Mouse (Mus musculus) layer of hippocampus, postnatal 25 days (tissue): ENCODE measurements around the gene Dip2c. TPM values are rescaled to one million over a fixed set of nuclear protein-coding genes. Genes with fewer than 3 reads are reported as not detected.

Experiments
- DNase-seq, 2 experiments: peaks; one replicate each; pipeline ENCODE4 v3.0.0; 2022; ENCODE audit warnings: mixed read lengths in 2 of 2, low spot score in 1 of 2; ENCODE audit errors: extremely low spot score in 1 of 2
- total RNA-seq, 2 experiments: library from RNA; stranded (reverse); gene quantifications; 2 replicates each; pipeline ENCODE4 v1.2.3; 2021

Gene Dip2c
- total RNA-seq, 2 experiments from 2014 or later = 69.8 to 70.3 TPM

DNA sequence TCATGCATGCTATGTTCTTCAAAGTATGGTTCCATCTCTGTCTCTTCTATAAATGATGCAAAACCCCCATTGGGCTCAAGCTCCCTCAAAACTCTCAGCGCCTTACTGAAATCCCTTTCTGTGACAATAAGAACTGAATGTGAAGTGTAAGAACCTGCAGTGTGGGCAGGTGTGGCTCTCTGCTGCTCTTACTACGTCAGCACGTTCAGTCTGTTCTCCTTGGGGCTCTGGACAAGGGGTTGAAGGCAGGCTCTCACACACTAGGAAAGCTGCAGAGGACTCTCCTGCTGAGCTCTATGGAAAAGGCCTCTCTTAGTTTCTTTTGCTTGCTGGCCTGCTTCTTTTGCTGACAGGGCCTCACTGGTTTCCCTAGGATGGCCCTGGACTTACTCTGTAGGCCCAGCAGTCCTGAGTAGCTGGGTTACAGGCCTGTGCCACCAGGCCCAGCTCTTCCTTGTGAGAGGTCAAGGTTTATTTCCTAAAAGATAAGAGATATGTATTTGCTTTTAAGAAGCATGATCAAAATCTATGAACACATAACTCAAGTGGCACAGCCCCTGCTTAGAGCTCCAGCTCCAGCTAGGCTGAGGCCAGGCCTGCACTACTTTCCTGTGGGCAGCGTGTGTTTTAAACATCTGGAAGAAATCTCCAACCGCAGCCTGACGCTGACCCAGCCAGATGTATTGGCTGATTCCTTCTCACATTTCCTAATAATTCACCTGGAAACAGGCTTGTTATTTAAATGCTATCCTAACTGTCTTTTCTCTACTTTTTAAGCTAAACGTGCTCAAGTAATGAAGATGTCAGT is 432.3 kb downstream of the Dip2c start:
- no peak for DNase-seq

DNA sequence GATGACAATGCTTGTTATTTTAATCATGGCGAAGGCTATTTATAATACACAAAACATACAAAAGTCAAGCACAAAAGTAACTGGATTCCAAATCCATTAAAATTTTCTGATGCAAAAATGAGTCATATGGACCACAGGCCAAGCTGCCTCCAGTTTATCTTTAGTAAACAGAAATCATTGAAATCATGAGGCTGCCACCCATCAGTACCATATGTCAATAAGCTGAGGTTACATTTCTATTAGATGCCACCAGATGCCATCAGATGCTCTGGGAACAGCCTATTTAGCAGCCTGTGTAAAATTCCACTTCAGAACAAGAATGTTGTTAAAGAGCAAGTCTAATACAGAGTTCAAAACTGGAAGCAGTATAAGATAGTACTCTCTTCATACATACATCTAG is 436.1 kb downstream of the Dip2c start:
- DNase-seq = no peak

DNA sequence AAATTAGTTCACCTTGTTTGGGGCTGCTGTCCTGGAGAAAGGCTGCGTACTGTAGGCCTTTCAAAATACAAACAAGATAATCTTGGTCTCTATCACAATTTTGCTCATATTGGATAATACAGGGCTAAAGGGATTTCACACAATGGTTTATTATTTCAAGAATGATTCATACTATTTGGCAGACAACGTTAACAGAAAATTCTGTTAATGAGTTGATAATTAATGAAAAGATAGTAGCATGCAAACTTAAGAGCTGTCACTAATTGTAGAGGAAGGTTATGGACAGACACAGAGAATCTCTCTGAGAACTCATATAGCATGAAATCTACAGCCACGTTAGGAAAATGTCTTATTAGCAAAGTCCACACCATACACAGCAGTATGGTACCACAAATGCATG is 436.6 kb downstream of the Dip2c start:
- no peak for DNase-seq

DNA sequence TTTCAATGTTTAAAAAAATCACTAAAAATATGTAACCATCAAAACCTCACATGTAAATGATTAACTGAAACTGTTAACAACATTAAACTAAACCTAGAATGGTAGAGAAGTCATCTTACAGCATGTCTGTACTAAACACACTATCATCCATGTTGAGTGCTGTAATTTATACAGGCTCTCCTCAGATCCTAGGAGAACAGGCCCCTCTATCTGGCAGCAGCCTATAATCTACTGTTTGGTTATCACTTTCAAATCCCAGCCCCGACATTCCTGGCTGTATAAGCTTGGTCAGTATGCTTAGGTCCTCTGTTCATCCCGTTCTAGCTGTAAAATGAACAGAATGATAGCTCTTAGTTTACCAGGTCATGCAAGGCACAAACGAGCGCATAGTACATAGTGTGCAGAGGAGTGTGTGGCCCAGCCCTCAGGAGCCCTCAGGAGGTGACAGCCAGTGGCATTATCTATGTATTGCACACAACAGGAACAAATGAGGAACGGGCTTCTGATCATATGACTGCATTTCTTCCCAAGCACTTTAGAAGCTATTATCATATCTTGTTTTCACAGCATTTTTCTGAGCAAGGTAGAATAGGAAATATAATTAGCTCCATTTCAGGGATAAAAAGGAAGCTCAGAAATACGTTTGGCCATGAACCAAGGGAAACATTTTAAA is 437.3 kb downstream of the Dip2c start:
- no peak for DNase-seq

DNA sequence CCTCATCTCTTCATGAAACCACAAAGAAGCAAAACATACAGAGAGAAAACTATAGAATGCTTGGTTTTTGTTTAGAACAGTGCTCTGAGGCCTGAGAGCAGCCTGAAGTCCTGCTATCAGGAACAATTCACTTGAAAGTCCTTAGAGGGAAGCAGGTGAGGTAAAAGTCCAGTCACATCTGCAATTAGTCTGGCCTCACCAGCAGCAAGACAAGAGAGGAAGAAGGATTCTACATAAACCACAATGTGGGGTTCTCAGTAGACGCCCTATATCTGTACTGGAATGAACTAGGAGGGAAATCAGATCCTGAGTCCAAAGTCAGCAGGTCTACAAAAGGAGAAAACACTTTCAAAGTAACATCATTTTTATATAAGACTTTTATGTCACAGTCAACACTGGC is 438.9 kb downstream of the Dip2c start:
- no peak for DNase-seq

Other genes starting within 250 kb of the Dip2c start
- gene Larp4b, start 182.6 kb upstream of the Dip2c start, total RNA-seq = 10 to 100 TPM; 73.2 to 76.8 TPM